Mouse (Mus musculus) bone marrow, adult 2 months (tissue): ENCODE measurements around the gene Txndc16.

Experiments used
- CTCF ChIP-seq: fragments of 200-500 bp; IDR thresholded peaks from 2 replicates; pipeline ENCODE4 v1.5.1; 2011; ENCODE audit warnings: low read length, control low read depth; ENCODE audit not compliant: control insufficient read depth, insufficient read depth
- POLR2A ChIP-seq: fragments of 200-500 bp; IDR thresholded peaks from 2 replicates; pipeline ENCODE4 v1.6.1; 2011; ENCODE audit warnings: low read depth, mild to moderate bottlenecking, control low read depth, low read length, borderline replicate concordance; ENCODE audit not compliant: control insufficient read depth

GRCm38 (mm10) chr14:45181611-45182010, 38.5 kb downstream of the Txndc16 start:
- TF ChIP-seq CTCF (no peak), POLR2A (no peak)
